Mouse (Mus musculus) spleen, adult 2 months (tissue): ENCODE measurements at regions not wholly inside any gene's neighbourhood (a gene's known extent, or its start where the extent isn't known, plus 50 kb on each side); places are given as distances from the start of the nearest gene placed in this dataset.

Experiments used
- CTCF ChIP-seq: fragments of 200-500 bp; IDR thresholded peaks from 2 replicates; pipeline ENCODE4 v1.5.1; 2011; ENCODE audit warnings: mild to moderate bottlenecking, inconsistent platforms; ENCODE audit not compliant: insufficient read depth, insufficient read length, insufficient replicate concordance; ENCODE audit errors: extremely low read depth
- POLR2A ChIP-seq: fragments of 200-500 bp; IDR thresholded peaks from 2 replicates; pipeline ENCODE4 v1.6.1; 2011; ENCODE audit warnings: low read depth, low read length, inconsistent platforms

DNA sequence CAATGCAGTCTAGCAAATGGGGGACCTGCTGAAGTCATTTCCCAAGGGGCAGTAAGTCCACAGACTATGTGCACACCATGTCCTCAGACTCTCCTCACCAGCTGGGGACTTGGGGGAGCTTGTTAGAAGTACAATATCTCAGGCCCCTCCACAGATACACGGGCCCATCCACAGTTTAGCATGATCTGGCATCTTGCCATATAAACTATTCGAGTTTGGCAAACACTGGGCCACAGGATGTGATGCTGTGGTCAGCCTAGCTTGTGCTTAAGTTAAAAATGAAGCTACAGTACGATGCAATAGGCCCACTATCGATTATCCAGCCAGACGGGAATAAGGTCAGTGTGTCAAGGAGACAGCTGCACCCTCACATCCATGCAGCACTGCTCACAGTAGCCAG, 157.9 kb upstream of the Noct start:
- no peak for TF ChIP-seq CTCF
- no peak for TF ChIP-seq POLR2A
